Mouse (Mus musculus) retina, embryonic 14.5 days (tissue): ENCODE data around the gene Alg11.

ENCODE experiments used
- DNase-seq: peaks from one replicate; pipeline ENCODE4 v3.0.0-alpha.2; 2015; ENCODE audit warnings: low spot score

Gene Alg11

DNA sequence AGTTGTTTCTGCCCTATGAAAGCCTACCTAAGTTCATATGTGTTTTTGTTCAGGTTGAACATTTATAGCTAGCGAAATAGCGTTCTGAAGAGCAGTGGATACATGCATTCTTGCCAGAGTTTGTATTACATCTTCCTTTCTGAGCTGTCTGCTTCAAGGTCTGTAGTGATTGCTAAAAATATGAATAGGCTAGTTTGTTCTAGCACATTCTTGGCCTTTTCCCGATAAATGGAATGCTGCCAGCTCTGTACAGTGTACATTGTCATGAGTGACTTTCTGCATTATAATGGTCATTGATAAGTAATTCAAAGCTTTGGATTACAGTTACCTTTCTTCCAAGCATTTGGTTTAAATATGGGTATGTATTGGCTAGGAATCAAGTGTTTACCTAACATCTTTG lies 605 bp downstream of the Alg11 start:
- no peak for DNase-seq

DNA sequence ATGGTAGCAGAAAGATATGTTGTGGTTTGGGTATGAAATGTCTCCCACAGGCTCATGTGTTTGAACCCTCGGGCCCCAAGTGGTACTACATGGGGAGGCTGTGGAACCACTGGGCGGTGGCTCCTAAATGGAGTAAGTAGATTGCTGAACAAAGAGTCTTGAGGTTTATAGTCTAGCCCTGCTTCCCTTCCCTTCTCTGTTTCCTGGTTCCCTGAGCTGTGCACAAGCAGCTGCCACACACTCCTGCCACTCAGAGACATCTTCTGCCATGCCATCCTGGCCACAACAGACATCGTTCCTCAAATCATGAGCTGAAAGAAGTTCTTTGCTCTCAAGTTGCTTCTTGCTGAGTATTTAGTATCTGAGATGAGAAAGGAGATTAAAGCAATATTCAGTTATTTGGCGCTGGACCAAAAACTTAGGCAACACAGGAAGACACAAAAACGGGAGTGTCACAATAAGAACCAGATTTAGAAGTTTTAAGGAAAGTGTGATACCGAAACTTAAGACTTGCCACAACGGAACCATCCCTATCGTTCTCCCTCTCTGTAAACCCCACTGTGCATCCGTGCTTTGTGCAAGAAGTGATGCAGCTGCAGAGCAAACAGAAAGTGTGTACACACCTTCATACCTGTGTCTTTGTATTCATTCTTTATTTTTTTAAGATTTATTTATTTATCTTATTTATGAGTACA lies 18.9 kb downstream of the Alg11 start:
- no peak for DNase-seq

DNA sequence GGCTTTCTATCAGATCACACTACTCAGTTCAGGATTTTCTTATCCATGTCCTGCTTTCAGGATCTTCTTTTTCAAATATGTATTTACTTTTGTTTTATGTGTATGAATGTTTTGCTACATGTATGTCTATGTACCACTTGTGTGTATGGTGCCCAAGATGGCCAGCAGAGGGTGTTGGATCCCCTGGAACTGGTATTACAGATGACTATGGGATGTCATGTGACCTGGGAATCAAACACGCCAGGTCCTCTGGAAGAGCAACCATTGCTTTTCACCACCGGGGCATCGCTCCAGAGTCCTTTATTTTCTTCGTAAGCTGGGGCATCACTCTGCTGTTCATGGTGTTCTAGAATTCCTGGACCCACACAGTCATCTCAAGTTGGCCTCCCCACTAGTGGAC lies 28.7 kb downstream of the Alg11 start:
- DNase-seq: no peak

DNA sequence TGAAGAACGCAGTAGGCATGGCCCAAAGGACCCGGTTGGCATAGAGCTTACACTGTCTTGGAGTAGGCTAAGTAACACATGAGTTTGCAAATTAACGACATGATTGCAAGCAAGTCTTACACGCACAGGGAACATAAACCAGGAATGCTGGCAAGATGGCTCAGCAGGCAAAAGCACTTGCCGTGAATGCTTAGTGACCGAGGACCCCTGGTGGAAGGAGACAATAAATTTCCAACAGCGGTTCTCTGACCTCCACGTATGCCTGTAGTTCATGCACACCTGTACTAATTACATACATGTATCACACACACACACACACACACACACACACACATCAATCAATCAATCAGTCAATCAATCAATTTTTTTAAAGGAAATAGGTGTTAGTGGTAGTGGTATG lies 31.0 kb downstream of the Alg11 start:
- peak; percentile 54 for DNase-seq

DNA sequence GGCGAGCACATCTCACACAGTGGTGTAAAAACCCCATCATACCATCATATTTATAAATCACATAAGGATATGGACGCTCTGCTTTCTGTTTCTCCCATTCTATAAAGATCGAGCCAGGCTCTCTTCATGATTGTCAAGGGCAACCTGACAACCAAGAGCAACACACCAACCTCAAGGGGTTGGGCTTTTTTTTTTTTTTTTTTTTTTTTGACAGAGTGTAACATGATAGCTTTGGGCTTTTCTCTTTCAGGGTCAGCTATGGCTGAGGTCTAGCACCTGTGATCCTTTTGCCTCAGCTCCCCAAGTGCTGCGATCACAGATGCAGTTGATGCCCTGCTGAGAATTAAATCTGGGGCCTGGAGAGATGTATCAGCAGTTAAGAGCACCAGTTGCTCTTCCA lies 46.5 kb downstream of the Alg11 start:
- no peak for DNase-seq
